Mouse (Mus musculus) CH12.LX (cell line): Measurements from ENCODE around the gene AC134908.4. TPM values are rescaled to one million over a fixed set of nuclear protein-coding genes. Genes with fewer than 3 reads are reported as not detected.
A peak's percentile ranks its signal among the peaks of the same experiment; 100 is the strongest.

Source experiments
- DNase-seq: peaks from one replicate; pipeline ENCODE4 v3.0.0-alpha.2; 2013; ENCODE audit errors: extremely low read depth
- H3K27ac ChIP-seq: 2 replicates; pipeline ENCODE4 v1.5.1; 2012; ENCODE audit warnings: low read depth, mild to moderate bottlenecking, control low read depth, moderate library complexity; ENCODE audit not compliant: insufficient read depth
- H3K27me3 ChIP-seq: replicated peaks from 2 replicates; pipeline ENCODE3; 2012; ENCODE audit warnings: inconsistent platforms
- H3K36me3 ChIP-seq, 2 experiments: replicated peaks in 1 of 2; 2 replicates each; pipeline versions ENCODE3 to v1.6.1; 2012; ENCODE audit warnings: inconsistent platforms in 1 of 2, low read length in 1 of 2, mild to moderate bottlenecking in 1 of 2, mixed read lengths in 1 of 2, moderate library complexity in 1 of 2; ENCODE audit not compliant: control insufficient read depth in 1 of 2, insufficient read depth in 1 of 2
- H3K4me1 ChIP-seq, 2 experiments: 2 replicates each; pipeline ENCODE4 v1.6.1; 2012; ENCODE audit warnings: inconsistent platforms in 1 of 2, moderate library complexity in 1 of 2; ENCODE audit not compliant: insufficient read depth in 2 of 2, control insufficient read depth in 1 of 2
- H3K4me2 ChIP-seq: 2 replicates; pipeline ENCODE4 v1.6.1; 2012; ENCODE audit warnings: low read depth, mild to moderate bottlenecking, control low read depth; ENCODE audit not compliant: poor library complexity, insufficient read depth, severe bottlenecking
- H3K4me3 ChIP-seq, 3 experiments: fragments of 150-350 bp in 1 of 3; sonication (generic) in 1 of 3; replicated peaks in 1 of 3; 2 replicates each; pipeline versions ENCODE3 to v1.5.1; 2011 to 2012; ENCODE audit warnings: low read depth in 2 of 3, low read length in 2 of 3, mild to moderate bottlenecking in 2 of 3, moderate library complexity in 2 of 3, control low read depth in 1 of 3, improper control_type of control experiment in 1 of 3, inconsistent platforms in 1 of 3, mixed read lengths in 1 of 3; ENCODE audit not compliant: poor library complexity in 1 of 3
- H3K79me2 ChIP-seq: replicated peaks from 2 replicates; pipeline ENCODE4 v1.6.1; 2012; ENCODE audit warnings: mild to moderate bottlenecking, moderate library complexity; ENCODE audit not compliant: control insufficient read depth, poor library complexity, insufficient read depth, severe bottlenecking; ENCODE audit errors: extremely low read depth
- H3K9ac ChIP-seq: 2 replicates; pipeline ENCODE4 v1.6.1; 2012; ENCODE audit warnings: low read depth, mild to moderate bottlenecking, control low read depth, moderate library complexity; ENCODE audit not compliant: insufficient read depth
- H3K9me3 ChIP-seq: replicated peaks from 2 replicates; pipeline ENCODE3; 2012; ENCODE audit warnings: low read length, inconsistent platforms, mixed read lengths
- CTCF ChIP-seq, 2 experiments: IDR thresholded peaks in 1 of 2; conservative IDR thresholded peaks in 1 of 2; 2 replicates each; pipeline ENCODE4 v1.5.1; 2011 to 2012; ENCODE audit warnings: low read depth in 2 of 2, low read length in 2 of 2, improper control_type of control experiment in 1 of 2, inconsistent platforms in 1 of 2, mild to moderate bottlenecking in 1 of 2, moderate library complexity in 1 of 2
- ETS1 ChIP-seq: conservative IDR thresholded peaks from 2 replicates; pipeline ENCODE4 v1.6.1; 2012; ENCODE audit warnings: low read depth, mild to moderate bottlenecking, inconsistent platforms, low read length, improper control_type of control experiment, moderate library complexity
- IRF4 ChIP-seq: IDR thresholded peaks from 2 replicates; pipeline ENCODE4 v1.6.1; 2014; ENCODE audit warnings: low read depth, mild to moderate bottlenecking, inconsistent platforms, low read length, improper control_type of control experiment
- JUND ChIP-seq: conservative IDR thresholded peaks from 2 replicates; pipeline ENCODE4 v1.6.1; 2011; ENCODE audit warnings: low read depth, low read length, improper control_type of control experiment
- MAX ChIP-seq: IDR thresholded peaks from 2 replicates; pipeline ENCODE4 v1.6.1; 2011; ENCODE audit warnings: low read length, improper control_type of control experiment
- MAZ ChIP-seq: IDR thresholded peaks from 2 replicates; pipeline ENCODE4 v1.6.1; 2012; ENCODE audit warnings: low read depth, mild to moderate bottlenecking, inconsistent platforms, low read length, improper control_type of control experiment, moderate library complexity
- MEF2A ChIP-seq: IDR thresholded peaks from 2 replicates; pipeline ENCODE4 v1.6.1; 2014; ENCODE audit warnings: low read depth, mild to moderate bottlenecking, inconsistent platforms, low read length, improper control_type of control experiment, borderline replicate concordance
- NRF1 ChIP-seq: IDR thresholded peaks from 2 replicates; pipeline ENCODE4 v1.6.1; 2014; ENCODE audit warnings: low read depth, mild to moderate bottlenecking, inconsistent platforms, low read length, improper control_type of control experiment, moderate library complexity
- POLR2AphosphoS2 ChIP-seq: IDR thresholded peaks from 2 replicates; pipeline ENCODE4 v1.6.1; 2011; ENCODE audit warnings: low read depth, low read length, improper control_type of control experiment
- SMC3 ChIP-seq: IDR thresholded peaks from 2 replicates; pipeline ENCODE4 v1.6.1; 2011; ENCODE audit warnings: low read depth, low read length, improper control_type of control experiment
- TBP ChIP-seq: conservative IDR thresholded peaks from 2 replicates; pipeline ENCODE4 v1.6.1; 2011; ENCODE audit warnings: low read depth, low read length, improper control_type of control experiment
- UBTF ChIP-seq: IDR thresholded peaks from 2 replicates; pipeline ENCODE4 v1.6.1; 2012; ENCODE audit warnings: low read depth, mild to moderate bottlenecking, inconsistent platforms, low read length, improper control_type of control experiment, moderate library complexity
- ZC3H11A ChIP-seq: IDR thresholded peaks from 2 replicates; pipeline ENCODE4 v1.6.1; 2012; ENCODE audit warnings: low read depth, mild to moderate bottlenecking, inconsistent platforms, low read length, improper control_type of control experiment
- ZKSCAN1 ChIP-seq: IDR thresholded peaks from 2 replicates; pipeline ENCODE4 v1.6.1; 2012; ENCODE audit warnings: low read depth, inconsistent platforms, low read length, improper control_type of control experiment, borderline replicate concordance
- ZMIZ1 ChIP-seq: IDR thresholded peaks from 2 replicates; pipeline ENCODE4 v1.6.1; 2012; ENCODE audit warnings: low read depth, mild to moderate bottlenecking, inconsistent platforms, low read length, improper control_type of control experiment
- dilution Hi-C: fragments of 300-500 bp; cut with MboI; formaldehyde crosslinking; loops from 2 replicates; pipeline ENCODE4 v1.14.3; 2020; ENCODE audit warnings: low sequenced_read_pairs; ENCODE audit not compliant: extremely low pct_unique_long_range_greater_than_20kb, extremely low pct_ligation_motif_present
- in situ Hi-C: fragments of 300-500 bp; cut with MboI; formaldehyde crosslinking; loops from 3 replicates; pipeline ENCODE4 v1.14.3; 2019; ENCODE audit warnings: low sequenced_read_pairs, low pct_ligation_motif_present, low pct_unique_long_range_greater_than_20kb, mixed read lengths
- polyA plus RNA-seq: library from polyadenylated mRNA; unstranded; fragments of >175 nt; gene quantifications from 2 replicates; pipeline ENCODE4 v1.2.1, GENCODE M21; 2012; ENCODE audit warnings: low read depth; ENCODE audit not compliant: insufficient read length
- total RNA-seq, 2 experiments: library from RNA; depleted of rRNA; stranded (reverse); fragments of 300-350 nt in 1 of 2; fragments of >200 nt in 1 of 2; gene quantifications; 2 replicates each; pipeline ENCODE4 v1.2.3; 2012 to 2014

AC134908.4 gene
- total and polyA plus RNA-seq, 3 experiments: not detected

- no peak overlapping the region for H3K27ac ChIP-seq
- no peak overlapping the region for H3K9ac ChIP-seq
- no peak for TF ChIP-seq MAZ
- dilution Hi-C loops (no loop called here), in situ Hi-C loops (no loop called here)
- H3K4me1 ChIP-seq: peaks cover 7 to 16% of the 10 kb centered on the region in 2 experiments
- peaks cover 64 to 81% of the 10 kb centered on the region in 2 experiments for H3K36me3 ChIP-seq
- no peaks in the 10 kb centered on the region for H3K79me2 ChIP-seq
- no peak for DNase-seq
- H3K9me3 ChIP-seq: no peaks in the 10 kb centered on the region
- peak overlapping the region; percentile 46; the same call in 1 of the 2 replicates for H3K4me2 ChIP-seq
- H3K4me3 ChIP-seq: no peak overlapping the region
- no peaks in the 10 kb centered on the region for H3K27me3 ChIP-seq
Observed at GRCm38 (mm10) chr17:25783861-25784574, 11.4 kb downstream of the AC134908.4 start.

DNA sequence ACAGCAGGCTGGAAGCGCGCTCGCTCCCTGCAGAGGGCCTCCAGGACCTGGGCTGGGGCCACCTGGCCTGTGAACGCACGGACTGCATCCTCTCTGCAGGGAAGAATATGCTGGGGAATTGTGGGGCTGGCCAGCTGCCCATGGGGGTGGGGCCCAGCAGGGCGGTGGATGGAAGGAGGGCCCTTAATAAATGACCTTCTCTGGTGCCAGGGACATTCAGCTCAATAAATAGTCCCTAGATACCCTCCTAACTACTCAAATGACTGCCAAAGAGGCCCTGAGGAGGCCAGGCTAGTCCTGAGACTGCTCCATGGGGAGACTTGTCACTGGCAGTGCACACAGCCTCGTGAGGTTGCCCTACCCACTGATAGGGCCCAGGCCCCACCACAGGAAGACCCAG is 12.4 kb downstream of the AC134908.4 start:
- Histone ChIP-seq H3K4me2 (no peak overlapping the region), H3K9ac (no peak overlapping the region), H3K36me3 (peaks cover 66 to 83% of the 10 kb centered on the region in 2 experiments), H3K27ac (no peak overlapping the region), H3K79me2 (no peaks in the 10 kb centered on the region), H3K4me1 (peaks cover 11 to 16% of the 10 kb centered on the region in 2 experiments), H3K4me3 (no peak overlapping the region), H3K9me3 (no peaks in the 10 kb centered on the region), H3K27me3 (no peaks in the 10 kb centered on the region)
- TF ChIP-seq ZMIZ1 (0 out of 2 replicates have a peak, but pooled peaks have one; percentile 18), CTCF (conservative IDR thresholded peaks at IDR 0.05 in 1 of 2, IDR thresholded peaks at IDR 0.05 in 1 of 2; ENCODE audit: low read depth in 2 of 2, low read length in 2 of 2) (no peak)
- in situ Hi-C loops (no loop called here), dilution Hi-C loops (no loop called here)
- no peak for DNase-seq

DNA sequence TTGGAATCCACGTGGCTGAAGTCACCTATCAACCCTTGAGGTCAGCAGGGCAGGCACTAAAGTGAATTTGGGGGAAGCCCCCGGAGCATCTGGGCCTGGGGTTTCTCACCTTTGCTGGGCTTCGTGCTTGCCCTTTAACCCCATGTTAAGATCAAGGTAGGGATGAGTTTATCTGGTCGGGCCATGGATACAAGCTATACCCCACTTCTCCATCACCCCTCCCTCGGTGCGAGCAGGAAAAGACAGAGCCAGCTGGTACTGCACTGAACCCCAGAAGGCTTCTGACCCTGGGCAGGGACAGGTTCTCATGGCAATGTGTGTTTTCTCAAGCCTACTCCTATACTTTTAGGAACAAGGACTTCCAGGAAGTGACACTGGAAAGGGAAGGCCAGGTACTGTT is 14.1 kb downstream of the AC134908.4 start:
- TF ChIP-seq MAX (no peak), IRF4 (no peak), MEF2A (no peak), NRF1 (no peak), TBP (no peak), UBTF (no peak), ZKSCAN1 (no peak), ZC3H11A (no peak), SMC3 (no peak), POLR2AphosphoS2 (no peak), JUND (no peak), ETS1 (no peak), CTCF (conservative IDR thresholded peaks at IDR 0.05 in 1 of 2, IDR thresholded peaks at IDR 0.05 in 1 of 2; ENCODE audit: low read depth in 2 of 2, low read length in 2 of 2) (no peak)
- no peak for DNase-seq
- no peak overlapping the region for H3K4me3 ChIP-seq
- in situ Hi-C loops (no loop called here), dilution Hi-C loops (no loop called here)
- H3K9me3 ChIP-seq: no peaks in the 10 kb centered on the region
- no peak overlapping the region for H3K4me2 ChIP-seq
- H3K4me1 ChIP-seq: peaks cover 11 to 16% of the 10 kb centered on the region in 2 experiments
- peaks cover 73 to 79% of the 10 kb centered on the region in 2 experiments for H3K36me3 ChIP-seq
- H3K79me2 ChIP-seq: no peaks in the 10 kb centered on the region
- no peak overlapping the region for H3K27ac ChIP-seq
- no peaks in the 10 kb centered on the region for H3K27me3 ChIP-seq
- no peak overlapping the region for H3K9ac ChIP-seq
